Mouse (Mus musculus): ENCODE measurements around the gene Timm8a1. TPM values are rescaled to one million over a fixed set of nuclear protein-coding genes. Genes with fewer than 3 reads are reported as not detected.
"Not testable (repeated sequence)": the region's sequence is repeated elsewhere in the genome, so short reads cannot be mapped to it uniquely, and the experiment has no call there.

The Timm8a1 gene
- total RNA-seq, 2 experiments from 2014 or later = 8.8 to 17.0 TPM

- no peak for DNase-seq
- H3K4me3 ChIP-seq = no peak overlapping the region
- H3K27ac ChIP-seq = no peak overlapping the region
- no peak for TF ChIP-seq CTCF (IDR thresholded peaks at IDR 0.05)
- intact Hi-C loops (cut with DNase I) = no loop called here
Observed at GRCm38 (mm10) chrX:134566536-134567222, 25.0 kb upstream of the Timm8a1 start.

- TF ChIP-seq CTCF (IDR thresholded peaks at IDR 0.05) = no peak
- intact Hi-C loops (cut with DNase I) = no loop called here
- no peak for DNase-seq
- H3K4me3 ChIP-seq = no peak overlapping the region
- no peak overlapping the region for H3K27ac ChIP-seq
Observed at GRCm38 (mm10) chrX:134564326-134564725, 22.7 kb upstream of the Timm8a1 start.

GRCm38 (mm10) chrX:134554425-134554824 lies 12.8 kb upstream of the Timm8a1 start:
- H3K4me3 ChIP-seq = no peak overlapping the region
- H3K27ac ChIP-seq = no peak overlapping the region
- intact Hi-C loops (cut with DNase I) = no loop called here
- no peak for DNase-seq
- TF ChIP-seq CTCF (IDR thresholded peaks at IDR 0.05) = no peak

GRCm38 (mm10) chrX:134553326-134553725 lies 11.7 kb upstream of the Timm8a1 start:
- intact Hi-C loops (cut with DNase I) = no loop called here
- TF ChIP-seq CTCF (IDR thresholded peaks at IDR 0.05) = no peak
- Histone ChIP-seq H3K4me3 (no peak overlapping the region), H3K27ac (no peak overlapping the region)
- no peak for DNase-seq

- Histone ChIP-seq H3K4me3 (no peak overlapping the region), H3K27ac (no peak overlapping the region)
- no peak for DNase-seq
- TF ChIP-seq CTCF (IDR thresholded peaks at IDR 0.05) = peak; percentile 73
- intact Hi-C loops (cut with DNase I) = no loop called here
Observed at GRCm38 (mm10) chrX:134550903-134551302, 9.2 kb upstream of the Timm8a1 start.

GRCm38 (mm10) chrX:134547330-134547729 lies 5.7 kb upstream of the Timm8a1 start:
- no peak for DNase-seq
- TF ChIP-seq CTCF (IDR thresholded peaks at IDR 0.05) = no peak
- no peak overlapping the region for H3K4me3 ChIP-seq
- H3K27ac ChIP-seq = no peak overlapping the region
- intact Hi-C loops (cut with DNase I) = loop anchor here (5.0 kb wide), 1 partner anchor 55 kb away; the partner anchor contains the start of genes Gla and Hnrnph2

- no peak for DNase-seq
- Histone ChIP-seq H3K4me3 (peak overlapping the region; percentile 82), H3K27ac (peak overlapping the region; percentile 94)
- intact Hi-C loops (cut with DNase I) = loop anchor here (5.0 kb wide), 1 partner anchor 45 kb away; the partner anchor contains the start of gene Rpl36a
- TF ChIP-seq CTCF (IDR thresholded peaks at IDR 0.05) = no peak
Observed at GRCm38 (mm10) chrX:134541955-134542308, 267 bp upstream of the Timm8a1 start.

- intact Hi-C loops (cut with DNase I) = loop anchor here (5.0 kb wide), 1 partner anchor 47 kb away; the partner anchor contains the start of gene Rpl36a
- DNase-seq = no peak
- no peak for TF ChIP-seq CTCF (IDR thresholded peaks at IDR 0.05)
- Histone ChIP-seq H3K4me3 (peak overlapping the region; percentile 82), H3K27ac (peak overlapping the region; percentile 94)
Observed at GRCm38 (mm10) chrX:134540414-134541135, 1.1 kb downstream of the Timm8a1 start.

GRCm38 (mm10) chrX:134539795-134540194 lies 1.9 kb downstream of the Timm8a1 start:
- not testable (repeated sequence) for H3K4me3 ChIP-seq, H3K27ac ChIP-seq, DNase-seq
- peak; percentile 45 for TF ChIP-seq CTCF (IDR thresholded peaks at IDR 0.05)
- intact Hi-C loops (cut with DNase I) = loop anchor here (5.0 kb wide), 1 partner anchor 48 kb away; the partner anchor contains the start of gene Rpl36a

GRCm38 (mm10) chrX:134533346-134533745 lies 8.3 kb downstream of the Timm8a1 start:
- H3K4me3 ChIP-seq = no peak overlapping the region
- no peak for TF ChIP-seq CTCF (IDR thresholded peaks at IDR 0.05)
- intact Hi-C loops (cut with DNase I) = no loop called here
- no peak overlapping the region for H3K27ac ChIP-seq
- DNase-seq = no peak

GRCm38 (mm10) chrX:134525260-134525659 lies 16.4 kb downstream of the Timm8a1 start:
- no peak for TF ChIP-seq CTCF (IDR thresholded peaks at IDR 0.05)
- DNase-seq = no peak
- Histone ChIP-seq H3K4me3 (no peak overlapping the region), H3K27ac (no peak overlapping the region)
- intact Hi-C loops (cut with DNase I) = no loop called here

- intact Hi-C loops (cut with DNase I) = no loop called here
- TF ChIP-seq CTCF (IDR thresholded peaks at IDR 0.05) = no peak
- H3K4me3 ChIP-seq = no peak overlapping the region
- H3K27ac ChIP-seq = no peak overlapping the region
- no peak for DNase-seq
Observed at GRCm38 (mm10) chrX:134523772-134524171, 17.9 kb downstream of the Timm8a1 start.

- no peak for DNase-seq
- intact Hi-C loops (cut with DNase I) = no loop called here
Observed at GRCm38 (mm10) chrX:134509473-134509872, 32.2 kb downstream of the Timm8a1 start.

More at GRCm38 (mm10) chrX:134509473-134509872, 32.2 kb downstream of the Timm8a1 start:
- Histone ChIP-seq H3K27ac (no peak overlapping the region), H3K4me3 (no peak overlapping the region)
- peak; percentile 63 for TF ChIP-seq CTCF (IDR thresholded peaks at IDR 0.05)
